Mouse (Mus musculus) MEL (cell line): Measurements from ENCODE around the gene Cadps2. TPM values are rescaled to one million over a fixed set of nuclear protein-coding genes. Genes with fewer than 3 reads are reported as not detected.

ENCODE experiments used
- DNase-seq: peaks from one replicate; pipeline ENCODE4 v3.0.0; 2011; ENCODE audit warnings: low read depth, low spot score
- H3K27ac ChIP-seq: 2 replicates; pipeline ENCODE4 v1.5.1; 2012; ENCODE audit warnings: low read depth, mild to moderate bottlenecking, control low read depth, low read length, moderate library complexity; ENCODE audit not compliant: control insufficient read depth
- H3K27me3 ChIP-seq, 2 experiments: fragments of 150-350 bp in 1 of 2; sonication (generic) in 1 of 2; 2 replicates each; pipeline ENCODE4 v1.6.1; 2012; ENCODE audit warnings: low read length in 2 of 2, mild to moderate bottlenecking in 2 of 2, improper control_type of control experiment in 1 of 2, moderate library complexity in 1 of 2; ENCODE audit not compliant: insufficient read depth in 2 of 2, control insufficient read depth in 1 of 2
- H3K36me3 ChIP-seq, 2 experiments: 2 replicates each; pipeline ENCODE4 v1.6.1; 2012 to 2014; ENCODE audit warnings: low read length in 2 of 2, improper control_type of control experiment in 1 of 2, inconsistent platforms in 1 of 2, mild to moderate bottlenecking in 1 of 2; ENCODE audit not compliant: insufficient read depth in 2 of 2, control insufficient read depth in 1 of 2
- H3K4me1 ChIP-seq, 2 experiments: fragments of 150-350 bp in 1 of 2; sonication (generic) in 1 of 2; 2 replicates each; pipeline ENCODE4 v1.6.1; 2012; ENCODE audit warnings: low read length in 2 of 2, improper control_type of control experiment in 1 of 2, mild to moderate bottlenecking in 1 of 2; ENCODE audit not compliant: insufficient read depth in 2 of 2, control insufficient read depth in 1 of 2
- H3K4me3 ChIP-seq, 2 experiments: fragments of 150-350 bp in 1 of 2; sonication (generic) in 1 of 2; 2 replicates each; pipeline ENCODE4 v1.5.1; 2012; ENCODE audit warnings: low read depth in 2 of 2, low read length in 2 of 2, mild to moderate bottlenecking in 2 of 2, moderate library complexity in 2 of 2, control low read depth in 1 of 2, improper control_type of control experiment in 1 of 2; ENCODE audit not compliant: control insufficient read depth in 1 of 2, insufficient read depth in 1 of 2
- H3K79me2 ChIP-seq: 2 replicates; pipeline ENCODE4 v1.6.1; 2012; ENCODE audit warnings: mild to moderate bottlenecking, low read length, moderate library complexity; ENCODE audit not compliant: control insufficient read depth, poor library complexity, insufficient read depth
- H3K9ac ChIP-seq: 2 replicates; pipeline ENCODE4 v1.6.1; 2012; ENCODE audit warnings: low read depth, mild to moderate bottlenecking, control low read depth, low read length, moderate library complexity; ENCODE audit not compliant: control insufficient read depth, poor library complexity, severe bottlenecking
- H3K9me3 ChIP-seq: fragments of 150-350 bp; sonication (generic); replicated peaks from 2 replicates; pipeline ENCODE4 v1.6.1; 2012; ENCODE audit warnings: mild to moderate bottlenecking, low read length, improper control_type of control experiment, moderate library complexity; ENCODE audit not compliant: insufficient read depth
- BHLHE40 ChIP-seq: IDR thresholded peaks from 2 replicates; pipeline ENCODE4 v1.6.1; 2012; ENCODE audit warnings: low read depth, mild to moderate bottlenecking, inconsistent platforms, low read length, improper control_type of control experiment, borderline replicate concordance
- CHD1 ChIP-seq: IDR thresholded peaks from 2 replicates; pipeline ENCODE4 v1.6.1; 2012; ENCODE audit warnings: low read depth, mild to moderate bottlenecking, inconsistent platforms, low read length, improper control_type of control experiment
- CHD2 ChIP-seq: IDR thresholded peaks from 2 replicates; pipeline ENCODE4 v1.6.1; 2011; ENCODE audit warnings: low read length, improper control_type of control experiment
- CTCF ChIP-seq, 3 experiments: IDR thresholded peaks in 2 of 3; conservative IDR thresholded peaks in 1 of 3; 2 replicates each; pipeline ENCODE4 v1.5.1; 2011 to 2012; ENCODE audit warnings: low read length in 3 of 3, low read depth in 2 of 3, mild to moderate bottlenecking in 2 of 3, improper control_type of control experiment in 1 of 3, inconsistent platforms in 1 of 3, mixed read lengths in 1 of 3, moderate library complexity in 1 of 3; ENCODE audit not compliant: control insufficient read depth in 1 of 3, insufficient read depth in 1 of 3, poor library complexity in 1 of 3, severe bottlenecking in 1 of 3
- ETS1 ChIP-seq: IDR thresholded peaks from 2 replicates; pipeline ENCODE4 v1.6.1; 2012; ENCODE audit warnings: low read depth, mild to moderate bottlenecking, inconsistent platforms, low read length, improper control_type of control experiment, moderate library complexity
- GABPA ChIP-seq: IDR thresholded peaks from 2 replicates; pipeline ENCODE4 v1.6.1; 2012; ENCODE audit warnings: low read depth, mild to moderate bottlenecking, inconsistent platforms, low read length, improper control_type of control experiment, moderate library complexity
- HCFC1 ChIP-seq: IDR thresholded peaks from 2 replicates; pipeline ENCODE4 v1.6.1; 2012; ENCODE audit warnings: low read depth, mild to moderate bottlenecking, inconsistent platforms, low read length, improper control_type of control experiment, moderate library complexity
- JUND ChIP-seq: IDR thresholded peaks from 2 replicates; pipeline ENCODE4 v1.6.1; 2011; ENCODE audit warnings: low read depth, mild to moderate bottlenecking, improper control_type of control experiment, low read length
- KAT2A ChIP-seq: conservative IDR thresholded peaks from 2 replicates; pipeline ENCODE4 v1.6.1; 2012; ENCODE audit warnings: low read depth, low read length, improper control_type of control experiment, inconsistent platforms
- MAX ChIP-seq: IDR thresholded peaks from 2 replicates; pipeline ENCODE4 v1.6.1; 2011; ENCODE audit warnings: low read length, improper control_type of control experiment
- MAZ ChIP-seq: IDR thresholded peaks from 2 replicates; pipeline ENCODE4 v1.6.1; 2012; ENCODE audit warnings: low read depth, mild to moderate bottlenecking, inconsistent platforms, low read length, improper control_type of control experiment
- MEF2A ChIP-seq: IDR thresholded peaks from 2 replicates; pipeline ENCODE4 v1.6.1; 2014; ENCODE audit warnings: low read depth, mild to moderate bottlenecking, inconsistent platforms, low read length, improper control_type of control experiment; ENCODE audit not compliant: poor library complexity, insufficient replicate concordance, severe bottlenecking; ENCODE audit errors: extremely low read depth
- MXI1 ChIP-seq: IDR thresholded peaks from 2 replicates; pipeline ENCODE4 v1.6.1; 2011; ENCODE audit warnings: mild to moderate bottlenecking, low read depth, low read length, improper control_type of control experiment
- MYB ChIP-seq: IDR thresholded peaks from 2 replicates; pipeline ENCODE4 v1.6.1; 2011; ENCODE audit warnings: mild to moderate bottlenecking, low read depth, low read length, improper control_type of control experiment
- MYC ChIP-seq: IDR thresholded peaks from 2 replicates; pipeline ENCODE4 v1.6.1; 2011; ENCODE audit warnings: low read depth, mild to moderate bottlenecking, low read length, improper control_type of control experiment, moderate library complexity
- NRF1 ChIP-seq: IDR thresholded peaks from 2 replicates; pipeline ENCODE4 v1.6.1; 2014; ENCODE audit warnings: low read depth, mild to moderate bottlenecking, inconsistent platforms, low read length, improper control_type of control experiment, moderate library complexity; ENCODE audit not compliant: poor library complexity, insufficient read depth, severe bottlenecking
- POLR2AphosphoS2 ChIP-seq: IDR thresholded peaks from 2 replicates; pipeline ENCODE4 v1.6.1; 2011; ENCODE audit warnings: low read length, improper control_type of control experiment
- RAD21 ChIP-seq: IDR thresholded peaks from 2 replicates; pipeline ENCODE4 v1.6.1; 2011; ENCODE audit warnings: mild to moderate bottlenecking, low read depth, low read length, improper control_type of control experiment
- RCOR1 ChIP-seq: IDR thresholded peaks from 2 replicates; pipeline ENCODE4 v1.6.1; 2012; ENCODE audit warnings: low read depth, mild to moderate bottlenecking, inconsistent platforms, low read length, improper control_type of control experiment
- SIN3A ChIP-seq: IDR thresholded peaks from 2 replicates; pipeline ENCODE4 v1.6.1; 2012; ENCODE audit warnings: low read length, improper control_type of control experiment, inconsistent platforms
- SMC3 ChIP-seq: IDR thresholded peaks from 2 replicates; pipeline ENCODE4 v1.6.1; 2011; ENCODE audit warnings: low read depth, low read length, improper control_type of control experiment
- TAL1 ChIP-seq: IDR thresholded peaks from 2 replicates; pipeline ENCODE4 v1.6.1; 2012; ENCODE audit warnings: mild to moderate bottlenecking, inconsistent platforms, low read length, moderate library complexity, mixed read lengths
- TBP ChIP-seq: IDR thresholded peaks from 2 replicates; pipeline ENCODE4 v1.8.0; 2011; ENCODE audit warnings: low read depth, low read length, improper control_type of control experiment
- TCF12 ChIP-seq: IDR thresholded peaks from 2 replicates; pipeline ENCODE4 v1.6.1; 2014; ENCODE audit warnings: low read depth, mild to moderate bottlenecking, inconsistent platforms, low read length, improper control_type of control experiment, moderate library complexity
- USF1 ChIP-seq: IDR thresholded peaks from 2 replicates; pipeline ENCODE4 v1.6.1; 2014; ENCODE audit warnings: low read depth, mild to moderate bottlenecking, inconsistent platforms, low read length, improper control_type of control experiment, moderate library complexity
- ZC3H11A ChIP-seq: IDR thresholded peaks from 2 replicates; pipeline ENCODE4 v1.6.1; 2012; ENCODE audit warnings: low read depth, mild to moderate bottlenecking, inconsistent platforms, low read length, improper control_type of control experiment
- ZMIZ1 ChIP-seq: IDR thresholded peaks from 2 replicates; pipeline ENCODE4 v1.6.1; 2012; ENCODE audit warnings: low read depth, mild to moderate bottlenecking, inconsistent platforms, low read length, improper control_type of control experiment, moderate library complexity
- ZNF384 ChIP-seq: IDR thresholded peaks from 2 replicates; pipeline ENCODE4 v1.6.1; 2012; ENCODE audit warnings: low read depth, mild to moderate bottlenecking, inconsistent platforms, low read length, improper control_type of control experiment
- polyA plus RNA-seq, 2 experiments: library from polyadenylated mRNA; stranded (reverse) in 1 of 2; unstranded in 1 of 2; fragments of >175 nt in 1 of 2; fragments of >200 nt in 1 of 2; gene quantifications; 2 replicates each; pipeline versions ENCODE4 v1.2.1 to v1.2.4; 2012; ENCODE audit warnings: low replicate concordance in 2 of 2, low read depth in 1 of 2; ENCODE audit not compliant: insufficient read length in 2 of 2, insufficient read depth in 1 of 2, missing spikeins in 1 of 2
- total RNA-seq: library from RNA; depleted of rRNA; stranded (reverse); fragments of 300-350 nt; gene quantifications from 2 replicates; pipeline ENCODE4 v1.2.3, GENCODE M21; 2012

The Cadps2 gene
- total and polyA plus RNA-seq, 3 experiments: not detected

GRCm38 (mm10) chr6:23866298-23866697 lies 27.1 kb upstream of the Cadps2 start:
- no peak for TF ChIP-seq RAD21
- TF ChIP-seq MXI1: no peak
- no peak for TF ChIP-seq BHLHE40
- TF ChIP-seq MAZ: no peak
- TF ChIP-seq TCF12: no peak
- no peak for TF ChIP-seq SIN3A
- TF ChIP-seq MAX: no peak
- no peak for TF ChIP-seq CHD2
- TF ChIP-seq SMC3: no peak
- no peak for TF ChIP-seq NRF1
- no peak for TF ChIP-seq HCFC1
- no peak for TF ChIP-seq MYB
- TF ChIP-seq CHD1: no peak
- no peak for TF ChIP-seq TBP
- TF ChIP-seq JUND: no peak
- no peak for TF ChIP-seq ZC3H11A
- Histone ChIP-seq H3K9me3 (no peaks in the 10 kb centered on the region), H3K9ac (no peak overlapping the region), H3K27ac (no peak overlapping the region), H3K36me3 (no peaks in the 10 kb centered on the region), H3K4me1 (no peaks in the 10 kb centered on the region), H3K4me3 (no peak overlapping the region), H3K79me2 (no peaks in the 10 kb centered on the region), H3K27me3 (no peaks in the 10 kb centered on the region)
- DNase-seq: no peak

GRCm38 (mm10) chr6:23853464-23853863 lies 14.2 kb upstream of the Cadps2 start:
- Histone ChIP-seq H3K9ac (no peak overlapping the region), H3K36me3 (no peaks in the 10 kb centered on the region), H3K79me2 (no peaks in the 10 kb centered on the region), H3K27ac (no peak overlapping the region), H3K4me1 (no peaks in the 10 kb centered on the region), H3K4me3 (no peak overlapping the region), H3K27me3 (no peaks in the 10 kb centered on the region), H3K9me3 (no peaks in the 10 kb centered on the region)
- DNase-seq: no peak
- TF ChIP-seq CTCF (IDR thresholded peaks at IDR 0.05 in 2 of 3, conservative IDR thresholded peaks at IDR 0.05 in 1 of 3; ENCODE audit: control insufficient read depth in 1 of 3, insufficient read depth in 1 of 3, low read depth in 2 of 3, low read length in 3 of 3, poor library complexity in 1 of 3, severe bottlenecking in 1 of 3) (no peak), SMC3 (no peak), POLR2AphosphoS2 (no peak)

DNA sequence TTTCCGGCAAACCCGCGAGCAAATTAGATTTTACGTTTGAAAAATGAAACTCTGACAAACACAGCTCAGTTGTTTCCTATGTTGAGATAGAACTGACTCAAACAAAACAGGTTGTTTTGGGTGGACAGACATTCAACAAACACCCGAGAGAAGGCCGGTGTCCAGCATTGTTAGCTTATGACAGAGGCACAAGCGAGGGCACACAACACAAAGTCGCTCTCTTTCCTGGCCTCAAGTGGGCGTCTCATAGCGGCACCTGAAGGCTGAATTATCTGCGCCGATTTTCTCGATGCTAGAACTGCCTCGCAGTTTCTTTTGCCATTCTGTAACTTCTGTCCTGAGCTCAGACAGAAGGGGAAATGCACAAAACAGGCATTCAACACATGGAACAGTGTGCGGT lies 780 bp upstream of the Cadps2 start:
- Histone ChIP-seq H3K27me3 (no peaks in the 10 kb centered on the region), H3K4me1 (no peaks in the 10 kb centered on the region), H3K9me3 (no peaks in the 10 kb centered on the region), H3K4me3 (no peak overlapping the region), H3K36me3 (no peaks in the 10 kb centered on the region), H3K9ac (no peak overlapping the region), H3K27ac (no peak overlapping the region), H3K79me2 (no peaks in the 10 kb centered on the region)
- DNase-seq: no peak
- TF ChIP-seq ZNF384: no peak
- no peak for TF ChIP-seq ETS1
- no peak for TF ChIP-seq KAT2A
- TF ChIP-seq GABPA: no peak
- no peak for TF ChIP-seq TAL1
- TF ChIP-seq MEF2A: no peak
- no peak for TF ChIP-seq RCOR1
- TF ChIP-seq SIN3A: no peak
- no peak for TF ChIP-seq POLR2AphosphoS2
- no peak for TF ChIP-seq ZMIZ1
- TF ChIP-seq MYC: no peak
- no peak for TF ChIP-seq CHD2
- no peak for TF ChIP-seq SMC3
- no peak for TF ChIP-seq BHLHE40
- no peak for TF ChIP-seq USF1
